Comparison of ENCODE assay signal across 1 mouse cellular context in the genomic region with DNA sequence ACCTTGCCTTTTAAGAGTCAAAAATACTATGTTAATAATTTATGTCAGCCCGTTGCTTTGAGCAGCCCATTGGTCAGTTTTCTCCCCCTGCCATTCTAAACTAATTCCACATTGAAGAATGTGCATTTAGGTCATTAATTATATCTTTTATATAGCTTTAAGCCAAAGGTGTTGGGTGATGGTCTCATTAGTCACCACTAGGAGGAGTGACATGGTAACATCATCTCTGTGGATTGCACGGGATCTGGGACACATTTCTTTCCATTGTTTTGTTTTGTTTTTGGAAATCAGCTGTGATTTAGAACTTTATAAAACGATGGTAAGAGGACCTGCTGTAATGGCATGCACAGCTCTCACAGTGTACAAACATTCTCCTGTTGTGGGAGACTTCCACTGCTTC.
TF ChIP-seq lines count a peak whose summit lies in the region.

No protein-coding gene starts in this region.

TF ChIP-seq in MEL, 35 proteins besides CTCF, POLR2A, EP300 and RAD21 (continued from another document):
- TF ChIP-seq KAT2A (conservative IDR thresholded peaks at IDR 0.05; ENCODE audit: low read depth, low read length) (no peak), ZKSCAN1 (IDR thresholded peaks at IDR 0.05; ENCODE audit: low read depth, low read length) (no peak), ELF1 (IDR thresholded peaks at IDR 0.05; ENCODE audit: low read depth, low read length) (no peak), E2F4 (IDR thresholded peaks at IDR 0.05; ENCODE audit: borderline replicate concordance, low read depth, low read length) (no peak), ZNF384 (IDR thresholded peaks at IDR 0.05; ENCODE audit: low read depth, low read length) (no peak), BHLHE40 (IDR thresholded peaks at IDR 0.05; ENCODE audit: borderline replicate concordance, low read depth, low read length) (peak; percentile 21; the same call in 1 of the 2 replicates), RCOR1 (IDR thresholded peaks at IDR 0.05; ENCODE audit: low read depth, low read length) (peak; percentile 54; the same call in 1 of the 2 replicates), USF1 (IDR thresholded peaks at IDR 0.05; ENCODE audit: low read depth, low read length) (no peak), POLR2AphosphoS2 (IDR thresholded peaks at IDR 0.05; ENCODE audit: low read length) (no peak), CHD1 (IDR thresholded peaks at IDR 0.05; ENCODE audit: low read depth, low read length) (no peak), SMC3 (IDR thresholded peaks at IDR 0.05; ENCODE audit: low read depth, low read length) (peak; percentile 36), NRF1 (IDR thresholded peaks at IDR 0.05; ENCODE audit: insufficient read depth, low read depth, low read length, poor library complexity, severe bottlenecking) (no peak), MXI1 (IDR thresholded peaks at IDR 0.05; ENCODE audit: low read depth, low read length) (no peak), MAX (IDR thresholded peaks at IDR 0.05; ENCODE audit: low read length) (no peak), SIN3A (IDR thresholded peaks at IDR 0.05; ENCODE audit: low read length) (no peak), JUND (IDR thresholded peaks at IDR 0.05; ENCODE audit: low read depth, low read length) (no peak; the same call in 1 of the 2 replicates), GABPA (IDR thresholded peaks at IDR 0.05; ENCODE audit: low read depth, low read length) (no peak)
